Mouse (Mus musculus) lung, adult 2 months (tissue): ENCODE results near the gene 1110059E24Rik.

ENCODE experiments used
- CTCF ChIP-seq: fragments of 200-500 bp; IDR thresholded peaks from 2 replicates; pipeline ENCODE4 v1.5.1; 2011; ENCODE audit warnings: mild to moderate bottlenecking, low read length, control low read depth; ENCODE audit not compliant: insufficient read depth
- POLR2A ChIP-seq: fragments of 200-500 bp; IDR thresholded peaks from 2 replicates; pipeline ENCODE4 v1.6.1; 2011; ENCODE audit warnings: low read depth, mild to moderate bottlenecking, control low read depth, low read length, borderline replicate concordance; ENCODE audit errors: extremely low read depth

GRCm38 (mm10) chr19:21551921-21552536 lies 100.7 kb downstream of the 1110059E24Rik start:
- TF ChIP-seq POLR2A = no peak
- TF ChIP-seq CTCF = no peak
